Mouse (Mus musculus): ENCODE results near the gene Majin. TPM values are rescaled to one million over a fixed set of nuclear protein-coding genes. Genes with fewer than 3 reads are reported as not detected.

The Majin gene
- polyA plus RNA-seq, 1 experiment from 2014 or later: not detected

GRCm38 (mm10) chr19:6262839-6263433, 78.7 kb downstream of the Majin start:
- H3K4me3 ChIP-seq (ENCODE audit: low read depth, low read length): peak overlapping the region; percentile 29
- H3K36me3 ChIP-seq (ENCODE audit: control insufficient read depth, insufficient read depth, low read length): peaks cover 42% of the 10 kb centered on the region
- DNase-seq (ENCODE audit: low spot score) (peak; percentile 75), ATAC-seq (replicated peaks; ENCODE audit: low FRiP score, low TSS enrichment, low read depth) (peak; percentile 58)
- H3K9ac ChIP-seq (ENCODE audit: low read length): peak overlapping the region; percentile 57
- no peaks in the 10 kb centered on the region for H3K9me3 ChIP-seq (ENCODE audit: control insufficient read depth, low read length)
- peak overlapping the region; percentile 32 for H3K4me2 ChIP-seq (ENCODE audit: low read length)
- H3K4me1 ChIP-seq (replicated peaks; ENCODE audit: control insufficient read depth, insufficient read depth, low read length): no peaks in the 10 kb centered on the region
- no peaks in the 10 kb centered on the region for H3K27me3 ChIP-seq (replicated peaks; ENCODE audit: control insufficient read depth, insufficient read depth, low read length)
- WGBS: 76% methylated on average over 8 of the region's 8 CpGs
- peak overlapping the region; percentile 79 for H3K27ac ChIP-seq (ENCODE audit: low read depth)

GRCm38 (mm10) chr19:6264200-6264599, 80.0 kb downstream of the Majin start:
- H3K4me2 ChIP-seq (ENCODE audit: low read length): peak overlapping the region; percentile 45
- peak overlapping the region; percentile 57 for H3K9ac ChIP-seq (ENCODE audit: low read length)

DNA sequence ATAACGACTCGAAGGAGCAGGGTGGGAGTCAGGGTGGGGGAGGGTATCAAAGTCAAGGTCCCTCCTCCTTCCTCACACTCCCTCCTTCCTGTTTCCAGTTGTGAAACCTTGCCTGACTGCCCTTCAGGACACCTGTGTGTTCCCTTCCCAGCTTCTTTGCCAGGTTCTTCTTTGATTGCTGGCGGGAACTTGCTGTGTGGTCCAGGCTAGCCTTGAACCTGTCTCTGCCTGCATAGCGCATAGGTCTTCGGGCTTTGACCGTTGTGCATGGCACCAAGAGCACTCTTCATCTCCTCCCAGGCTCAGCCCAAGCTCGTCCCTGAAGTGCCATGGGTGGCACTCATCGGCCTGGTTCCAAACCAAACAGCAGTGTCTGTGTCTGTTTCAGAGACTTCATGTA, 80.8 kb downstream of the Majin start:
- WGBS: 77% methylated on average over 8 of the region's 8 CpGs
- Histone ChIP-seq H3K27ac (ENCODE audit: low read depth) (peak overlapping the region; percentile 79; the same call in 1 of the 2 replicates), H3K9me3 (ENCODE audit: control insufficient read depth, low read length) (no peaks in the 10 kb centered on the region), H3K9ac (ENCODE audit: low read length) (0 out of 2 replicates have a peak overlapping the region, but pooled peaks have one; percentile 57), H3K27me3 (replicated peaks; ENCODE audit: control insufficient read depth, insufficient read depth, low read length) (no peaks in the 10 kb centered on the region), H3K4me3 (ENCODE audit: low read depth, low read length) (peak overlapping the region; percentile 29), H3K36me3 (ENCODE audit: control insufficient read depth, insufficient read depth, low read length) (peaks cover 25% of the 10 kb centered on the region), H3K4me1 (replicated peaks; ENCODE audit: control insufficient read depth, insufficient read depth, low read length) (no peaks in the 10 kb centered on the region), H3K4me2 (ENCODE audit: low read length) (peak overlapping the region; percentile 45)
- DNase-seq (ENCODE audit: low spot score): no peak
- no peak for ATAC-seq (replicated peaks; ENCODE audit: low FRiP score, low TSS enrichment, low read depth)

More at GRCm38 (mm10) chr19:6264200-6264599, 80.0 kb downstream of the Majin start:
- Histone ChIP-seq H3K27ac (ENCODE audit: low read depth) (peak overlapping the region; percentile 79), H3K9me3 (ENCODE audit: control insufficient read depth, low read length) (no peaks in the 10 kb centered on the region), H3K4me3 (ENCODE audit: low read depth, low read length) (peak overlapping the region; percentile 29), H3K27me3 (replicated peaks; ENCODE audit: control insufficient read depth, insufficient read depth, low read length) (no peaks in the 10 kb centered on the region), H3K36me3 (ENCODE audit: control insufficient read depth, insufficient read depth, low read length) (peaks cover 29% of the 10 kb centered on the region), H3K4me1 (replicated peaks; ENCODE audit: control insufficient read depth, insufficient read depth, low read length) (no peaks in the 10 kb centered on the region)
- ATAC-seq (replicated peaks; ENCODE audit: low FRiP score, low TSS enrichment, low read depth) (peak; percentile 33), DNase-seq (ENCODE audit: low spot score) (peak; percentile 60)
- 37% methylated on average over 9 of the region's 9 CpGs for WGBS

- Histone ChIP-seq H3K4me3 (ENCODE audit: low read depth, low read length) (no peak overlapping the region), H3K9ac (ENCODE audit: low read length) (no peak overlapping the region), H3K9me3 (ENCODE audit: control insufficient read depth, low read length) (no peaks in the 10 kb centered on the region), H3K4me1 (replicated peaks; ENCODE audit: control insufficient read depth, insufficient read depth, low read length) (no peaks in the 10 kb centered on the region), H3K36me3 (ENCODE audit: control insufficient read depth, insufficient read depth, low read length) (peaks cover 17% of the 10 kb centered on the region), H3K4me2 (ENCODE audit: low read length) (peak overlapping the region; percentile 45), H3K27me3 (replicated peaks; ENCODE audit: control insufficient read depth, insufficient read depth, low read length) (no peaks in the 10 kb centered on the region), H3K27ac (ENCODE audit: low read depth) (no peak overlapping the region)
- 64% methylated on average over 6 of the region's 6 CpGs for WGBS
- no peak for ATAC-seq (replicated peaks; ENCODE audit: low FRiP score, low TSS enrichment, low read depth)
- DNase-seq (ENCODE audit: low spot score): no peak
Observed at GRCm38 (mm10) chr19:6265727-6266182, 81.6 kb downstream of the Majin start.

GRCm38 (mm10) chr19:6267306-6268169, 83.3 kb downstream of the Majin start:
- peaks cover 2% of the 10 kb centered on the region; the same call in 1 of the 2 replicates for H3K36me3 ChIP-seq (ENCODE audit: control insufficient read depth, insufficient read depth, low read length)
- no peak overlapping the region for H3K9ac ChIP-seq (ENCODE audit: low read length)
- DNase-seq (ENCODE audit: low spot score) (no peak), ATAC-seq (replicated peaks; ENCODE audit: low FRiP score, low TSS enrichment, low read depth) (no peak)
- no peak overlapping the region for H3K4me2 ChIP-seq (ENCODE audit: low read length)
- H3K4me3 ChIP-seq (ENCODE audit: low read depth, low read length): no peak overlapping the region
- 0 out of 2 replicates have a peak, but pooled peaks cover 5% of the 10 kb centered on the region for H3K4me1 ChIP-seq (replicated peaks; ENCODE audit: control insufficient read depth, insufficient read depth, low read length)
- H3K27ac ChIP-seq (ENCODE audit: low read depth): no peak overlapping the region
- H3K27me3 ChIP-seq (replicated peaks; ENCODE audit: control insufficient read depth, insufficient read depth, low read length): 0 out of 2 replicates have a peak, but pooled peaks cover 3% of the 10 kb centered on the region
- no peaks in the 10 kb centered on the region for H3K9me3 ChIP-seq (ENCODE audit: control insufficient read depth, low read length)
- 52% methylated on average over 11 of the region's 11 CpGs for WGBS

DNA sequence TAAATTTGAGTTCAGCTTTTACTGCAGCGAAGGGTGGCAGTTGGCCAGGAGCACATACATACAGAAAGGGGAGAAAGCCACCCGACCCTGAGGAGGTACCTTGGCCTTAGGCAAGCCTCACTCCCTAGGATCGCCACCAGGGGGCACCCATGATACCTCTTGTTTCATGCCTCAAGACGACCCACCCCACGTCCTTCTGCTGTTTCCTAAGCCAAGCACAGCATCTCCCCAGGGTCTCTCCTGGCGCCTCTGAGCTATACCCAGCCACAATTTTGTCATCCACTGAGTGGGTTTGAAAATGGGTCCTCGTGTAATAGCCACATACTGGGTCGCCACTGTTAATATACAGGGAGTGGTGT, 84.0 kb downstream of the Majin start:
- ATAC-seq (replicated peaks; ENCODE audit: low FRiP score, low TSS enrichment, low read depth) (peak; percentile 40; the same call in 1 of the 2 replicates), DNase-seq (ENCODE audit: low spot score) (peak; percentile 97)
- 14% methylated on average over 8 of the region's 8 CpGs for WGBS
- Histone ChIP-seq H3K4me3 (ENCODE audit: low read depth, low read length) (no peak overlapping the region), H3K9ac (ENCODE audit: low read length) (no peak overlapping the region), H3K4me2 (ENCODE audit: low read length) (no peak overlapping the region), H3K4me1 (replicated peaks; ENCODE audit: control insufficient read depth, insufficient read depth, low read length) (0 out of 2 replicates have a peak, but pooled peaks cover 6% of the 10 kb centered on the region), H3K36me3 (ENCODE audit: control insufficient read depth, insufficient read depth, low read length) (no peaks in the 10 kb centered on the region), H3K27me3 (replicated peaks; ENCODE audit: control insufficient read depth, insufficient read depth, low read length) (0 out of 2 replicates have a peak, but pooled peaks cover 3% of the 10 kb centered on the region), H3K9me3 (ENCODE audit: control insufficient read depth, low read length) (no peaks in the 10 kb centered on the region), H3K27ac (ENCODE audit: low read depth) (no peak overlapping the region)

DNA sequence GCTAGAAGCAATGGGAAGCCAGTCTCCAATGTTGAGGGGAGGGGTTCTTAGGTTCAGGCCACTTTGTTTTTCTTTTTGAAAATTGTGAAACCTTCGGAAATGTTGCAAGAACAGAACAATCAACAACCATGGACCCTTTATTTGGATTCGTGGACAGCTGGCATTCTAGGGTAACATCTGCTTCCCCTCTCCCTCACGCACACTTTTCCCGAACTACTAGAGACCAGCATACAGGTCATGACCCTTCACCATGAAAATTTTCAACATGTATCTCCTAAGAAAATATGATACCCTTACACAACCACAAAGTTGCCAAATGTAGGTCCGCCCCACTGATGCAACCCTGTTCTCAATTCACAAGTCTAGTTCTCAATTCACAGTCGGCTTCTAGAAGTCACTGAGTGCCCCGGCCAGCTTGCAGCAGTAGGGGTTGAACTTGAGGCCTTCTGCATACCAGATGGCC, 84.5 kb downstream of the Majin start:
- H3K4me3 ChIP-seq (ENCODE audit: low read depth, low read length): no peak overlapping the region
- no peaks in the 10 kb centered on the region for H3K36me3 ChIP-seq (ENCODE audit: control insufficient read depth, insufficient read depth, low read length)
- 0 out of 2 replicates have a peak, but pooled peaks cover 6% of the 10 kb centered on the region for H3K4me1 ChIP-seq (replicated peaks; ENCODE audit: control insufficient read depth, insufficient read depth, low read length)
- ATAC-seq (replicated peaks; ENCODE audit: low FRiP score, low TSS enrichment, low read depth): no peak
- 78% methylated on average over 7 of the region's 7 CpGs for WGBS
- H3K9ac ChIP-seq (ENCODE audit: low read length): no peak overlapping the region
- H3K9me3 ChIP-seq (ENCODE audit: control insufficient read depth, low read length): no peaks in the 10 kb centered on the region
- no peak for DNase-seq (ENCODE audit: low spot score)
- 0 out of 2 replicates have a peak, but pooled peaks cover 3% of the 10 kb centered on the region for H3K27me3 ChIP-seq (replicated peaks; ENCODE audit: control insufficient read depth, insufficient read depth, low read length)
- no peak overlapping the region for H3K27ac ChIP-seq (ENCODE audit: low read depth)
- H3K4me2 ChIP-seq (ENCODE audit: low read length): no peak overlapping the region

DNA sequence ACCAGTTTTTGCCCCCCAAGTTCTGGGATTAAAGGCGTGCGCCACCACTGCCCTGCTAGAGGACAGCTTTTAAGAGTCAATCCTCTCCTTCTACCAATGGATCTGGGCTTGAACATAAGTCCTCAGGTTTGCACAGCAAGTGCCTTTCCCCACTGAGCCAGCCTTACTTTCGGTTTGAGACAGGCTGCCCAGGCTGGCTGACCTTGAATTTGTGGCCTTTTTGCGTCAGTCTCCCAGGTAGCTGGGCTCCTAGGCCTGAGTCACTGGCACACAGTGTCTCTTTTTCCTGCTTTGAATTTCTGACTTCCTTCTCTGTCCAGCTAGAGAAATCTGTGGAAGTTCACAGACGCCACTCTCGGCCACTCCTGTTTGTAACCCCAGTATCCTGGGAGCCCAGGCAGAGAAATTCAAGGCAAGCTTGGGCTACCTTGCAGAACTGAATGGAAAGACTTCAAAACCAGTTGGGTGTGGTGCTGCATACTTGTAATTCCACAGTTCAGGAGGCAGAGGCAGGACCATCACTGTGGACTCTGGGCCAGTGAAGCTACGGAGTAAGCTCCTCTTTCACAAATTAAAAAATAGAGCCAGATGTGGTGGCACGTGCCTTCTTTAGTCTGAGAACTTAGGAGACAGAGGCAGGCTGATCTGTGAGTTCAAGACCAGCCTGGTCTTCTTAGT, 85.7 kb downstream of the Majin start:
- no peak for ATAC-seq (replicated peaks; ENCODE audit: low FRiP score, low TSS enrichment, low read depth)
- H3K36me3 ChIP-seq (ENCODE audit: control insufficient read depth, insufficient read depth, low read length): no peaks in the 10 kb centered on the region
- DNase-seq (ENCODE audit: low spot score): no peak
- H3K9ac ChIP-seq (ENCODE audit: low read length): no peak overlapping the region
- H3K27me3 ChIP-seq (replicated peaks; ENCODE audit: control insufficient read depth, insufficient read depth, low read length): 0 out of 2 replicates have a peak, but pooled peaks cover 3% of the 10 kb centered on the region
- H3K4me2 ChIP-seq (ENCODE audit: low read length): no peak overlapping the region
- 85% methylated on average over 8 of the region's 8 CpGs for WGBS
- no peak overlapping the region for H3K27ac ChIP-seq (ENCODE audit: low read depth)
- 0 out of 2 replicates have a peak, but pooled peaks cover 6% of the 10 kb centered on the region for H3K4me1 ChIP-seq (replicated peaks; ENCODE audit: control insufficient read depth, insufficient read depth, low read length)
- no peak overlapping the region for H3K4me3 ChIP-seq (ENCODE audit: low read depth, low read length)
- H3K9me3 ChIP-seq (ENCODE audit: control insufficient read depth, low read length): no peaks in the 10 kb centered on the region
